Mouse (Mus musculus) kidney, embryonic 14.5 days (tissue): ENCODE measurements around the gene Olfr1034. TPM values are rescaled to one million over a fixed set of nuclear protein-coding genes. Genes with fewer than 3 reads are reported as not detected.
"Not testable (repeated sequence)": the region's sequence is repeated elsewhere in the genome, so short reads cannot be mapped to it uniquely, and the experiment has no call there.

ENCODE experiments used
- ATAC-seq: fragments of 200-750 bp; cut with Nextera tagmentation; 2 replicates; pipeline ENCODE4 v1.8.0; 2017; ENCODE audit warnings: moderate number of reproducible peaks, mild to moderate bottlenecking, moderate TSS enrichment, moderate library complexity; ENCODE audit not compliant: low FRiP score, low TSS enrichment
- H3K27ac ChIP-seq: fragments of 300-500 bp; sonication (generic); 2 replicates; pipeline ENCODE4 v1.5.1; 2014; ENCODE audit warnings: low read depth, mild to moderate bottlenecking, low read length, moderate library complexity, mixed read lengths
- H3K27me3 ChIP-seq: fragments of 300-500 bp; sonication (generic); 2 replicates; pipeline ENCODE4 v1.6.1; 2014; ENCODE audit warnings: mild to moderate bottlenecking, low read length; ENCODE audit not compliant: control insufficient read depth, insufficient read depth
- H3K36me3 ChIP-seq: fragments of 300-500 bp; sonication (generic); 2 replicates; pipeline ENCODE4 v1.6.1; 2014; ENCODE audit warnings: low read length, mixed read lengths; ENCODE audit not compliant: control insufficient read depth, insufficient read depth
- H3K4me1 ChIP-seq: fragments of 300-500 bp; sonication (generic); 2 replicates; pipeline ENCODE4 v1.6.1; 2014; ENCODE audit warnings: low read length, mixed read lengths; ENCODE audit not compliant: control insufficient read depth, insufficient read depth
- H3K4me2 ChIP-seq: fragments of 300-500 bp; sonication (generic); replicated peaks from 2 replicates; pipeline ENCODE4 v1.6.1; 2014; ENCODE audit warnings: low read depth, mild to moderate bottlenecking, low read length
- H3K4me3 ChIP-seq: fragments of 300-500 bp; sonication (generic); 2 replicates; pipeline ENCODE4 v1.5.1; 2014; ENCODE audit warnings: mild to moderate bottlenecking, low read length
- H3K9ac ChIP-seq: fragments of 300-500 bp; sonication (generic); 2 replicates; pipeline ENCODE4 v1.6.1; 2014; ENCODE audit warnings: low read depth, mild to moderate bottlenecking, low read length, moderate library complexity
- H3K9me3 ChIP-seq: fragments of 300-500 bp; sonication (generic); 2 replicates; pipeline ENCODE4 v1.6.1; 2016; ENCODE audit warnings: low read length; ENCODE audit not compliant: control insufficient read depth
- WGBS: fragments of 180-500 bp; shearing (Covaris S2); extraction: QIAGEN DNeasy Blood & Tissue Kit; methylation state at CpG from one replicate; pipeline ENCODE4 v1.1.7; 2014; 5-methylcytosine and 5-hydroxymethylcytosine counted together
- polyA plus RNA-seq: library from polyadenylated mRNA; unstranded; fragments of >200 nt; fragmentation: Nextera tagmentation; extraction: Ambion mirVana; gene quantifications from 2 replicates; pipeline ENCODE4 v1.2.1, GENCODE M21; 2014

Gene Olfr1034
- polyA plus RNA-seq, result 0.17 TPM in 1 of 2 replicates, not detected in the other

DNA sequence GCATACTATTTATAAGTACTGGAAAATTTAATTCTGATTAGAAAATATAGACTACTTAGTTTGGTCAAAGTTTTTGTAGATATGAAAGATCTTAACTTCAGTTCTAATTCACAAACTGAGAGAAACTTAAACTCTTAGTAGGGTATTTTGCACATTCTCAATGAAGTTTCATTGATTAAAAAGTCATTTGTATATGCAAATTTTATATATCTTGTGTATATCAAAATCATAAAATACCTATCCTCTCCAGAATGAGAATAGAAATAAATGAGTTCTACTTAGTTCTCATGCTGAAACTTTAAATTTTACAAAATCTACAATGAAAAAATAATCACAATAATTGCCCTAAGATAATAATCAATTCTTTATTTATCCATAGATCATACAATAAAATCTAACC lies at the start of gene Olfr1034:
Gene Olfr1034 (plus strand): TSS at position 301 of the 400 bp plus-strand sequence.
- H3K4me2 ChIP-seq, result no peak within 1 kb of the TSS
- no peaks in the 10 kb centered on the region for H3K36me3 ChIP-seq
- no peak within 1 kb of the TSS for H3K9ac ChIP-seq
- H3K27me3 ChIP-seq, result no peaks in the 10 kb centered on the region
- no peak within 1 kb of the TSS for H3K27ac ChIP-seq
- H3K9me3 ChIP-seq, result no peaks in the 10 kb centered on the region
- ATAC-seq, result no peak
- no peaks in the 10 kb centered on the region for H3K4me1 ChIP-seq
- H3K4me3 ChIP-seq, result no peak within 1 kb of the TSS

GRCm38 (mm10) chr2:86005240-86005639 lies 40.4 kb upstream of the Olfr1034 start, which contains the start of gene Olfr1032:
TSS of gene Olfr1032 (plus strand) at chr2:86005540.
- H3K36me3 ChIP-seq, result no peaks in the 10 kb centered on the region
- H3K9ac ChIP-seq, result no peak within 1 kb of the TSS
- no peaks in the 10 kb centered on the region for H3K4me1 ChIP-seq
- H3K27me3 ChIP-seq, result no peaks in the 10 kb centered on the region
- no peak within 1 kb of the TSS for H3K4me2 ChIP-seq
- 87% methylated on average over 7 of the region's 7 CpGs for WGBS
- no peak for ATAC-seq
- H3K9me3 ChIP-seq, result no peaks in the 10 kb centered on the region
- no peak within 1 kb of the TSS for H3K4me3 ChIP-seq
- H3K27ac ChIP-seq, result no peak within 1 kb of the TSS

DNA sequence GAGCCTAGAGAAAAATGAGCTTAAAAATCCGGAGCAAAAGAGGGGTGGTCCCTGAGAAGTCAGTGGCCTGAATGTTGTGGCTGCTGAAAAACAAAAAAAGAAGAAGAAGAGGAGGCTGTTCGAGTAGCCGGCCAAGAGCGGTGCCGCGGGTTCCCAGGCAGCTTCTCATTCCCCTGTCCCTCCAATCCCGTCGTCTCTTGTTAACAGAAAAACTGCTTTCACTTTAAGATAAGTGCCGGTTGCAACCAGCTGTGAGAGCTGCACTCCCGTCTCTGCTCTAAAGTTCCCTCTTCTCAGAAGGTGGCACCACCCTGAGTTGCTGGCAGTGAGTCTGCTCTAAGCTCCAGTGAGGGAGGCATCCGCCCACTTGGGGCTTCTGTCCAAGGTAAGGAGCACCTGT lies 25.3 kb upstream of the Olfr1034 start, which contains the start of gene Olfr1033:
Gene Olfr1033 (plus strand): TSS at position 228 of the 400 bp plus-strand sequence.
- not testable (repeated sequence) for ATAC-seq, H3K9ac ChIP-seq, H3K27me3 ChIP-seq, H3K36me3 ChIP-seq, H3K4me1 ChIP-seq, H3K9me3 ChIP-seq
- Histone ChIP-seq H3K4me3 (peak within 1 kb of the TSS; percentile 24; the same call in 1 of the 2 replicates), H3K4me2 (peak within 1 kb of the TSS; percentile 34), H3K27ac (peak within 1 kb of the TSS; percentile 37; the same call in 1 of the 2 replicates)
- WGBS, result 2% methylated on average over 10 of the region's 11 CpGs

- not testable (repeated sequence) for H3K27me3 ChIP-seq, ATAC-seq, H3K4me1 ChIP-seq, H3K4me2 ChIP-seq, H3K9ac ChIP-seq, H3K27ac ChIP-seq, H3K4me3 ChIP-seq, H3K36me3 ChIP-seq, H3K9me3 ChIP-seq
- 39% methylated on average over 3 of the region's 9 CpGs for WGBS
Observed at GRCm38 (mm10) chr2:86021518-86021917, 24.1 kb upstream of the Olfr1034 start.

GRCm38 (mm10) chr2:86050777-86051176 lies 5.1 kb downstream of the Olfr1034 start:
- not testable (repeated sequence) for H3K9me3 ChIP-seq, H3K4me2 ChIP-seq, H3K9ac ChIP-seq, H3K4me1 ChIP-seq, H3K27me3 ChIP-seq, ATAC-seq, H3K4me3 ChIP-seq, H3K36me3 ChIP-seq, H3K27ac ChIP-seq

DNA sequence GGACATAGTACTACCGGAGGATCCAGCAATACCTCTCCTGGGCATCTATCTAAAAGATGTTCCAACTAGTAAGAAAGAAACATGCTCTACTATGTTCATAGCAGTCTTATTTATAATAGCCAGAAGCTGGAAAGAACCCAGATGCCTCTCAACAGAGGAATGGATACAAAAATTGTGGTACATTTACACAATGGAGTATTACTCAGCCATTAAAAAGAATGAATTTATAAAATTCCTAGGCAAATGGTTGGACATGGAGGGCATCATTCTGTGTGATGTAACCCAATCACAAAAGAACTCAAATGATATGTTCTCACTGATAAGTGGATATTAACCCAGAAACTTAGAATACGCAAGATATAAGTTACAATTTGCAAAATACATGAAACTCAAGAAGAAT lies 18.1 kb downstream of the Olfr1034 start:
- H3K36me3 ChIP-seq, H3K27me3 ChIP-seq, H3K4me2 ChIP-seq, H3K4me3 ChIP-seq, ATAC-seq, H3K4me1 ChIP-seq, H3K9ac ChIP-seq, H3K27ac ChIP-seq, H3K9me3 ChIP-seq: not testable (repeated sequence)
- WGBS, result 96% methylated on average over 2 of the region's 2 CpGs

DNA sequence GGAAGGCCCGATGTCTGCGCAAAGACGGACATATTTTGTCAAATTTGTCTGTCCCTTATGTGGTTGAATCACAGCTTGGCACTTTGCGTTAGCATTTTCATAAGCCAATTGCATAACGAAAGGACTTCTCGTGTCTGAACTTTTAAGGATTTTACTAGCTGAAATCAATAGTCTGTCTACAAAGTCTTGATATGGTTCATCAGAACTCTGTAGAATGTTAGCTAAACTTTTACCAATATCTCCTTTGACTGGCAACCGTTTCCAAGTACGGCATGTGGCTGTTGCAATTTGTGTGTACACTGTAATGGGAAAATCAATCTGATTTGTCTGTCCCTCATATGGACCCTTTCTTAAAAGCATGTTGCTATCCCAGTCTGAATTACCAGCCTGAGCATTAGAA lies 24.5 kb downstream of the Olfr1034 start:
- no peak overlapping the region for H3K9ac ChIP-seq
- no peak overlapping the region for H3K4me2 ChIP-seq
- H3K27ac ChIP-seq, result no peak overlapping the region
- no peaks in the 10 kb centered on the region for H3K4me1 ChIP-seq
- WGBS, result 93% methylated on average over 8 of the region's 8 CpGs
- H3K4me3 ChIP-seq, result no peak overlapping the region
- H3K9me3 ChIP-seq, result no peaks in the 10 kb centered on the region
- no peaks in the 10 kb centered on the region for H3K36me3 ChIP-seq
- H3K27me3 ChIP-seq, result no peaks in the 10 kb centered on the region
- no peak for ATAC-seq

GRCm38 (mm10) chr2:86073692-86074091 lies 28.0 kb downstream of the Olfr1034 start, which contains the start of gene Olfr1036:
TSS of gene Olfr1036 (plus strand) at chr2:86073992.
- H3K27ac ChIP-seq, H3K36me3 ChIP-seq, H3K4me2 ChIP-seq, H3K27me3 ChIP-seq, H3K9me3 ChIP-seq, H3K9ac ChIP-seq, ATAC-seq, H3K4me3 ChIP-seq, H3K4me1 ChIP-seq: not testable (repeated sequence)

- not testable (repeated sequence) for H3K27ac ChIP-seq, H3K4me1 ChIP-seq, H3K27me3 ChIP-seq, H3K4me2 ChIP-seq, H3K4me3 ChIP-seq, H3K36me3 ChIP-seq, ATAC-seq, H3K9ac ChIP-seq, H3K9me3 ChIP-seq
- 95% methylated on average over 1 of the region's 1 CpGs for WGBS
Observed at GRCm38 (mm10) chr2:86080478-86080877, 34.8 kb downstream of the Olfr1034 start.
